Mouse (Mus musculus) hindlimb bud, embryonic 11.5 days (tissue): Measurements from ENCODE around the gene Dennd5a.

Experiments
- DNase-seq: peaks from one replicate; pipeline ENCODE4 v3.0.0-alpha.2; 2012; ENCODE audit warnings: low read depth, low spot score; ENCODE audit errors: extremely low spot score

The Dennd5a gene

GRCm38 (mm10) chr7:109965658-109966057 is 5.4 kb upstream of the Dennd5a start:
- DNase-seq: no peak

- no peak for DNase-seq
Measured at GRCm38 (mm10) chr7:109963707-109964106, 3.4 kb upstream of the Dennd5a start.

GRCm38 (mm10) chr7:109962596-109962995 is 2.3 kb upstream of the Dennd5a start:
- no peak for DNase-seq

DNA sequence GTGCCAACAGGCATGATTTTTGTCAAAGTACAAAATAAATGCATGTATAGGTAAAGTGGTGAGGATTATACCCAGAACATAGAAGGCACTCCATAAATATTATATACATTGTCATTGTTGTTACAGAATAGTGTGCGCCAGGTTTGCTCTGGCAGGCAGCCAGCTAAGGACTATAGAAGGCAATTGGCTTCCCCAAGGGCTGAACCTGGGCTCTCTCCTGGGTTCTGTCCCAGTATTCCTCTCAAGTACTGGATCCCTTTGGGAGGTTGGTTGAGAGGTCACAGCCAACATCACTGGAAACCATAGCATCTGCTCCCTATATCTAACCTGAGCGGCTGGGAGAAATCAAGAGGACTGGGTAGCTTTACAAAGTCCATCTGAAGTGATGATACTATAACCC is 1.3 kb upstream of the Dennd5a start:
- DNase-seq: no peak

DNA sequence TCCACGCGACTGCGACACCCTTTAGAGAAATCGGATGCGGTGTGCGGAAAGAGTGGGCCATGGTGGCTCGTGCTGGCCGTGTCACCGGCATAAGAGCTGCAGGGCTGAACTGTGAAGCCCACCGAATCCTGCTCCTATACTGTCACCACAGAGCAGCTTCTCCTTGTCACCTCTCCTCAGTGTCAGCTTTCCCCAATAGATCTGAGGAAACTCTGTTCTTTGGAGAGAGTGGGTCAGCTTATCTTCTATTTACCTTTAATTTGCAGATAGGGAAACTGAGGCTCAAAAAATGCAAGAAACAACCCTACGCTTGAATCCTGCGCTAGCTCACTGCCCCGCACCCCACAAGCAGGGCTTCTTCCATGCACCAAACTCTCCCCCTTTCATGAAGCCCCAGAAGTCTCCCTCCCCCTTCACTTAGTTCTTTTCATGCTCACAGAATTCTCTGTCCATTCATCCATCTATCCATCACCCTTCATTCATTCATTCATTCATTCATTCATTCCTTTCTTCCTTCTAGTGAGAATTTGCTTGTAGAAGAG is 414 bp upstream of the Dennd5a start:
- no peak for DNase-seq

GRCm38 (mm10) chr7:109958843-109959715 is 1.2 kb downstream of the Dennd5a start:
- DNase-seq: no peak

DNA sequence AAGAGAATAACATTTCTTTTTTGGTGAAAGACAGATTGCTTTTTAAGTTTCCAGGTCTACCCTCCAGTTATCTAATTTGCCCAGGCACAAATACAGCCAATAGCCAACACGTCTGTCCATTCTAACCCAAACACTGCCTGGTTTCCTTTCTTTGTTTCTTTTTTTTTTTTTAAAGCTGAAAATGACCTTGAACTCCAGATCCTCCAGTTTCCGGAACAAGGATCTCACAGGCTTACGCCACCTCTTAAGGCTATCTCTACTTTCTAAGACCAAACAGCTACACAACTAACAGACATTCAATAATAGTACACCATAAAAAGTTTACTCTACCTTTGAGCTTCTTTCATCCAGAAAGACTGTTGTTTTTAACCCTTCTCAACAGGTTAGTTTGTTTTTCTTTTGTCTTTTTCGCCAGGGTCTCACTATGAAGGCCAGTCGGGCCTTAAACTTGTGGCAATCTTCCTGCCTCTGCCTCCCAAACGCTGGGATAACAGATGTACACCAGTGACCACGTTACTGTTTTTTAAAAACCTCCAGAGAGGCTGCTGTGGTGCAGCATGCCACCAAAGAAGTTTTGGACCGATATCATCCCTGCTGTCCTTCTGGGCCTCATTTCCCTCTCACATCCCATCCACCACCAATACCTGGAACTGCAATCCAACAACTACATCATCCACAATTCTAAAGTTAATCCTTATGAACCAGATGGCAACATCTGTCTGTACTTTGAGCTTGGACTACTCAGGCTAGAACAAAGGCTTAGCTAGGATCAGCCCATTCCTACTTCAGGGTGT is 2.1 kb downstream of the Dennd5a start:
- DNase-seq: no peak

- DNase-seq: no peak
Measured at GRCm38 (mm10) chr7:109954622-109955401, 5.5 kb downstream of the Dennd5a start.

- DNase-seq: no peak
Measured at GRCm38 (mm10) chr7:109951297-109951696, 9.0 kb downstream of the Dennd5a start.

DNA sequence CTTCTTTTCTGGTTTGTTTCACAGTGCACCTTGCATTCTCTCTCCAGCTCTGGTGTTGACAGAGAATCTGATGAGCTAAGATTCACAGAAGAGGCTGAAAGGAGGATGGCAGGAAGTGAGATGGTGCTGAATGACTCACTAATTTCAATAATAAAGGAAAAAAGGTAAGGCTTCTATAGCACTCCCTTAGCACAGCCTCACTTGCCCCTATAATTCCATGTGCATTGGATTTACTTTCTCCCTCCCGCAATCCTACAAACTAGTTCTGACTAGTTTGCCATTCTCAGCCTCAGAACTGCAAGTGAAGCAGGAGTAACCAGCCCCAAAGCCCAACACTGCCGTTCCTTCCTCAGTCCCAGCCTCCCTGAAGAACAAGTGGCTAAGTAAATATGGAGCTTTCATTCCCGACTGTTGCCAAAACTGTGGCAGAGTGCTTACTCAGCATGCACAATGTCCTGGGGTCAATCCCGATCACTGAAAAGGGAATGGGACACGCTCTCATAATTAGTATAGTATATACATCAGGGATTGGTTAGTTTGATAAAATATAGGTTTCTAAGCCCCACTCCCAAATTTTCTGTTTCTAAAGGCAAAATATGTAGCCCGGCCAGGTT is 15.7 kb downstream of the Dennd5a start:
- DNase-seq: no peak

DNA sequence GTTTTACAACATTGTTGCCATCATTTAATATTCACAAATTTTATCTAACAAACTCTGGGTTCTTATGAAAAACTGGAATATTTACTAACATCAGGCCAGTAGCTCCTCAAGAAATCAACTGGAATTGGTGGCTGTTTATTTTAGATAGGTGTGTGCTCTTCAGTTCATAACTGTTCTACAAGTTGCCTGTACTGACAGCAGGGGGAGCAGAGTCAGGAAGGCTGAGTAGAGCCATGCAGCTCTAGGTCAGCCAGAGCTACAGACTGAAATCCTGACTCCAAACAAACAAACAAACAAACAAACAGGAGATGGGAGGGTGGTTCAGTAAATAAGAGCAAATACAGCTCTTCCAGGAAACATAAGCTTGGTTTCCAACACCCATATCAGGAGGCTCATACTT is 30.6 kb downstream of the Dennd5a start:
- no peak for DNase-seq

- no peak for DNase-seq
Measured at GRCm38 (mm10) chr7:109928365-109928764, 31.9 kb downstream of the Dennd5a start.

- no peak for DNase-seq
Measured at GRCm38 (mm10) chr7:109924965-109925364, 35.3 kb downstream of the Dennd5a start.

GRCm38 (mm10) chr7:109922889-109923288 is 37.4 kb downstream of the Dennd5a start:
- DNase-seq: no peak

GRCm38 (mm10) chr7:109906165-109906564 is 54.1 kb downstream of the Dennd5a start:
- no peak for DNase-seq

- DNase-seq: no peak
Measured at GRCm38 (mm10) chr7:109900921-109901320, 59.3 kb downstream of the Dennd5a start.

GRCm38 (mm10) chr7:109898911-109899310 is 61.4 kb downstream of the Dennd5a start:
- no peak for DNase-seq

GRCm38 (mm10) chr7:109892530-109892929 is 67.7 kb downstream of the Dennd5a start:
- DNase-seq: no peak

GRCm38 (mm10) chr7:109891786-109892185 is 68.5 kb downstream of the Dennd5a start:
- no peak for DNase-seq

GRCm38 (mm10) chr7:109890256-109890655 is 70.0 kb downstream of the Dennd5a start:
- DNase-seq: no peak

GRCm38 (mm10) chr7:109889300-109889699 is 71.0 kb downstream of the Dennd5a start:
- no peak for DNase-seq
